Mouse (Mus musculus) cerebellum, adult 2 months (tissue): ENCODE results near the gene Clic1.

Source experiments
- CTCF ChIP-seq: fragments of 200-500 bp; IDR thresholded peaks from 2 replicates; pipeline ENCODE4 v1.5.1; 2011; ENCODE audit warnings: low read depth, mild to moderate bottlenecking, control low read depth, low read length, moderate library complexity, borderline replicate concordance; ENCODE audit not compliant: insufficient read depth
- POLR2A ChIP-seq: fragments of 200-500 bp; IDR thresholded peaks from 2 replicates; pipeline ENCODE4 v1.6.1; 2011; ENCODE audit warnings: low read length, control low read depth, borderline replicate concordance; ENCODE audit not compliant: insufficient read depth

- no peak for TF ChIP-seq CTCF
- TF ChIP-seq POLR2A, result no peak
These were observed 14.9 kb upstream of the Clic1 start for GRCm38 (mm10) chr17:35034896-35035295.
